Mouse (Mus musculus) hindbrain, embryonic 16.5 days (tissue): ENCODE data around the gene Fkbp5. TPM values are rescaled to one million over a fixed set of nuclear protein-coding genes. Genes with fewer than 3 reads are reported as not detected.

Experiments
- ATAC-seq: fragments of 200-750 bp; cut with Nextera tagmentation; 2 replicates; pipeline ENCODE4 v1.8.0; 2017; ENCODE audit warnings: moderate TSS enrichment, moderate library complexity
- H3K27ac ChIP-seq: fragments of 300-500 bp; sonication (generic); 2 replicates; pipeline ENCODE4 v1.5.1; 2014; ENCODE audit warnings: low read depth, mild to moderate bottlenecking, control low read depth, low read length, moderate library complexity
- H3K27me3 ChIP-seq: fragments of 300-500 bp; sonication (generic); replicated peaks from 2 replicates; pipeline ENCODE4 v1.6.1; 2014; ENCODE audit warnings: low read length; ENCODE audit not compliant: control insufficient read depth, insufficient read depth
- H3K36me3 ChIP-seq: fragments of 300-500 bp; sonication (generic); 2 replicates; pipeline ENCODE4 v1.6.1; 2014; ENCODE audit warnings: mild to moderate bottlenecking, low read length, moderate library complexity, mixed read lengths; ENCODE audit not compliant: control insufficient read depth, insufficient read depth
- H3K4me1 ChIP-seq: fragments of 300-500 bp; sonication (generic); 2 replicates; pipeline ENCODE4 v1.6.1; 2014; ENCODE audit warnings: low read depth, low read length; ENCODE audit not compliant: control insufficient read depth, insufficient read depth
- H3K4me2 ChIP-seq: fragments of 300-500 bp; sonication (generic); 2 replicates; pipeline ENCODE4 v1.6.1; 2014; ENCODE audit warnings: mild to moderate bottlenecking, low read length, control low read depth, moderate library complexity
- H3K4me3 ChIP-seq: fragments of 300-500 bp; sonication (generic); 2 replicates; pipeline ENCODE4 v1.5.1; 2014; ENCODE audit warnings: mild to moderate bottlenecking, low read length, control low read depth, moderate library complexity
- H3K9ac ChIP-seq: fragments of 300-500 bp; sonication (generic); 2 replicates; pipeline ENCODE4 v1.6.1; 2014; ENCODE audit warnings: low read depth, mild to moderate bottlenecking, control low read depth, low read length, moderate library complexity
- H3K9me3 ChIP-seq: fragments of 300-500 bp; sonication (generic); 2 replicates; pipeline ENCODE4 v1.6.1; 2014; ENCODE audit warnings: mild to moderate bottlenecking, low read length, moderate library complexity; ENCODE audit not compliant: control insufficient read depth
- WGBS: fragments of 180-500 bp; shearing (Covaris S2); extraction: QIAGEN DNeasy Blood & Tissue Kit; methylation state at CpG from one replicate; pipeline ENCODE4 v1.1.7; 2014; 5-methylcytosine and 5-hydroxymethylcytosine counted together
- polyA plus RNA-seq: library from polyadenylated mRNA; unstranded; fragments of >200 nt; fragmentation: Nextera tagmentation; extraction: Ambion mirVana; gene quantifications from 2 replicates; pipeline ENCODE4 v1.2.1, GENCODE M21; 2015

The Fkbp5 gene
- polyA plus RNA-seq, 1 experiment from 2014 or later, result 26.7 TPM

DNA sequence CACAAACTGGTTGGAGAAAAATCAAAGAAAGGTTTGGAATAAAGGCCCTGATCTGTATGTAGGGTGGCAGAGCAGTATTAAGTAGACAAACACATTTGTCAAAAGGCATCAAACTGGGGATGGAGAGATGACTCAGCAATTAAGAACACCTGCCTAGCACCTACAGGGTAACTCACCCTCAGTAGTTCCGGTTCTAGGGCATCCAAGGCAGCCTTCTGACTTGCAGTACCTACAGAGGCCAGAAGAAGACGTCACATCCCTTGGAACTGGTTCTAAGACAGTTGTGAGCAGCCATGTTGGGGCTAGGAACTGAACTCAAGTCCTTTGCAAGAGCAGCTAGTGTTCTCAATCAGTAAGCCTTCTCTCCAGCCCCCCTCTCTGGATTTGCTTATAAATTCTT lies 18.1 kb downstream of the Fkbp5 start:
- H3K4me3 ChIP-seq, result no peak overlapping the region
- no peaks in the 10 kb centered on the region for H3K4me1 ChIP-seq
- ATAC-seq, result no peak
- 80% methylated on average over 2 of the region's 2 CpGs for WGBS
- H3K4me2 ChIP-seq, result no peak overlapping the region
- H3K9me3 ChIP-seq, result no peaks in the 10 kb centered on the region
- no peak overlapping the region for H3K27ac ChIP-seq
- no peaks in the 10 kb centered on the region for H3K27me3 ChIP-seq
- H3K9ac ChIP-seq, result no peak overlapping the region
- H3K36me3 ChIP-seq, result no peaks in the 10 kb centered on the region

DNA sequence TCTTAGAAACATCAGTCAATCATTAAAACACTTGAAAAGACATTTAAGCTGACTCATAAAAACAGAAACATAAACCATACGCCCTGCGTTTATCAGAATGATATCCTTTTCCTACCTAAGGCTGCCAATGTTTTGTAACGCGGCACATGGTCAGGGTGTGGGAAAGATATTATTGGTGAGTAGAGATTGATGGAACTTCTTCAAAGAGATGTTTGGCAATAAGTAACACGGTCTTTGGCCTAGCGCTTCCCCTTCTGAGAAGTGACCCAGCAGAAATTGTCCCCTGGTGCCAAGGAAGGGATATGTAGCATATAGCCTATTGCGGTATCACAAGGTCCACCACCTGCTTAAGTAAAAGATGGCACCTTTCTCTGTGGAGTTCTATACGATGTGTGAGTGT lies 21.5 kb downstream of the Fkbp5 start:
- no peak for ATAC-seq
- no peak overlapping the region for H3K9ac ChIP-seq
- H3K4me2 ChIP-seq, result no peak overlapping the region
- no peaks in the 10 kb centered on the region for H3K36me3 ChIP-seq
- H3K9me3 ChIP-seq, result no peaks in the 10 kb centered on the region
- no peaks in the 10 kb centered on the region for H3K27me3 ChIP-seq
- no peaks in the 10 kb centered on the region for H3K4me1 ChIP-seq
- no peak overlapping the region for H3K27ac ChIP-seq
- 95% methylated on average over 8 of the region's 8 CpGs for WGBS
- H3K4me3 ChIP-seq, result no peak overlapping the region

- Histone ChIP-seq H3K9me3 (no peaks in the 10 kb centered on the region), H3K27ac (no peak overlapping the region), H3K27me3 (no peaks in the 10 kb centered on the region), H3K4me3 (no peak overlapping the region), H3K9ac (no peak overlapping the region), H3K36me3 (no peaks in the 10 kb centered on the region), H3K4me1 (no peaks in the 10 kb centered on the region; the same call in 1 of the 2 replicates), H3K4me2 (no peak overlapping the region)
- 57% methylated on average over 14 of the region's 14 CpGs for WGBS
- ATAC-seq, result no peak
Measured at GRCm38 (mm10) chr17:28491035-28491770, 26.1 kb downstream of the Fkbp5 start.

- Histone ChIP-seq H3K9ac (no peak overlapping the region), H3K36me3 (no peaks in the 10 kb centered on the region), H3K4me2 (no peak overlapping the region), H3K4me3 (no peak overlapping the region), H3K27me3 (no peaks in the 10 kb centered on the region), H3K27ac (no peak overlapping the region), H3K4me1 (no peaks in the 10 kb centered on the region; the same call in 1 of the 2 replicates), H3K9me3 (no peaks in the 10 kb centered on the region)
- WGBS, result 74% methylated on average over 7 of the region's 7 CpGs
- ATAC-seq, result no peak
Measured at GRCm38 (mm10) chr17:28488258-28489013, 28.9 kb downstream of the Fkbp5 start.

DNA sequence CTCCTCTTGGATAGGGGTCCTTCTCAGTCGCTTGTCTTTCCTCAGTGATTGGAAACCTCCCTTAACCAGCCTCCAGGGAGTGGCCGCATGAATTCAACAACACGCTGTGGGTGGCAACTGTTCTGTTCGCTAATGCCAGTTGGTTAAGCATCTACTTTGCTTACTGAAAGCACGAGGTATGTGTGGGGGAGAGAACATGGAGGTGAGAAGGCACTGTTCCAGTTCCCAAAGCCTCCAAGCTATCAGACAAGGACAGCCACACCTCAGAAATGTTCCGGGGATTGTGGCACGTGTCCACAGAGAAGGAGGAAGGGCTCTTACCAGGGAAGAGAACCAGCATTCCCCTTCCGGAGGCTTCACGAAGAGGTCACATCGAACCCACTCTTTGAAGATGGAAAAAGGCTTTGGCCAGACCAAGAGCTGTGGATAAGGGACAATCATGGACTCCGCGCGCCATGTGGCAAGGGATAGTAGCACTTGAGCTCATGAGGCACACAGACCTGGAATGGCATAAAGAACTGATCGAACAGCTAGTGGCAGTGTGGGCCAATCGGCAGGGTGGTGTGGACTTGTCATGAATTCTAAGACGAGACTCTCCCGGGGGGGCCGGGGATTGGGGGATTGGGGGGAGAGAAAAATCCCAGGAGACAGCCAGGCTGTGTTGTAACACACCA lies 29.6 kb downstream of the Fkbp5 start:
- H3K9me3 ChIP-seq, result no peaks in the 10 kb centered on the region
- ATAC-seq, result no peak
- no peak overlapping the region for H3K4me3 ChIP-seq
- no peak overlapping the region for H3K9ac ChIP-seq
- no peaks in the 10 kb centered on the region for H3K27me3 ChIP-seq
- no peak overlapping the region for H3K27ac ChIP-seq
- H3K4me1 ChIP-seq, result no peaks in the 10 kb centered on the region; the same call in 1 of the 2 replicates
- H3K36me3 ChIP-seq, result no peaks in the 10 kb centered on the region
- WGBS, result 95% methylated on average over 18 of the region's 18 CpGs
- no peak overlapping the region for H3K4me2 ChIP-seq

- Histone ChIP-seq H3K9me3 (no peaks in the 10 kb centered on the region), H3K4me1 (no peaks in the 10 kb centered on the region; the same call in 1 of the 2 replicates), H3K9ac (no peak overlapping the region), H3K4me2 (no peak overlapping the region), H3K36me3 (no peaks in the 10 kb centered on the region), H3K27ac (no peak overlapping the region), H3K4me3 (no peak overlapping the region), H3K27me3 (no peaks in the 10 kb centered on the region)
- 74% methylated on average over 6 of the region's 6 CpGs for WGBS
- ATAC-seq, result no peak
Measured at GRCm38 (mm10) chr17:28486720-28487119, 30.6 kb downstream of the Fkbp5 start.

DNA sequence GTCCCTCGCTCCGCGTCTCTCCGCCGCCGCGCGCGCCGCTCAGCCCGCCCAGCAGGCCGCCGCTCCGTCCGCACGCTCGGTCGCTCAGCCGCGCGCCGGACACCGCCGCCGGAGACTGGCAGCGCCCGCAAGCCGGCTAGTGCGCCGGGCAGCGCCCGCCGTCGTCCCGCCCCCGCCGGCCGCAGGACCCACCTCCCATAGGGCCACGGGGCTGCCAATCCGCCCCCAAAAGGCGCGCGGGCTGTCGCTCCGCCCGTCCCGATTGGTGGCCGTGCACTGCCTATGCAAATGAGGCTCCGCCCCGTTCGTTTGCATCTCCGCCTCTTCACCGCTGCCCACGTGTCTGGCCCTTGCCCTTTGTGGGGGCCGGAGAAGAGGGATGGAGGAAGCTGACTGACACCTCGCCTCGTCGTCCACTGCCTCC lies 31.3 kb downstream of the Fkbp5 start:
- H3K27me3 ChIP-seq, result no peaks in the 10 kb centered on the region
- H3K9me3 ChIP-seq, result no peaks in the 10 kb centered on the region
- WGBS, result under 1% methylated on average over 40 of the region's 58 CpGs
- H3K4me3 ChIP-seq, result peak overlapping the region; percentile 97
- peak overlapping the region; percentile 86 for H3K27ac ChIP-seq
- peak; percentile 100 for ATAC-seq
- H3K9ac ChIP-seq, result peak overlapping the region; percentile 91
- H3K36me3 ChIP-seq, result no peaks in the 10 kb centered on the region
- H3K4me1 ChIP-seq, result no peaks in the 10 kb centered on the region; the same call in 1 of the 2 replicates
- peak overlapping the region; percentile 83 for H3K4me2 ChIP-seq

GRCm38 (mm10) chr17:28485446-28485948 lies 31.8 kb downstream of the Fkbp5 start:
- Histone ChIP-seq H3K27ac (peak overlapping the region; percentile 86), H3K4me3 (peak overlapping the region; percentile 97), H3K4me2 (peak overlapping the region; percentile 83), H3K9me3 (no peaks in the 10 kb centered on the region), H3K36me3 (no peaks in the 10 kb centered on the region), H3K27me3 (no peaks in the 10 kb centered on the region), H3K4me1 (no peaks in the 10 kb centered on the region; the same call in 1 of the 2 replicates), H3K9ac (peak overlapping the region; percentile 91)
- ATAC-seq, result peak; percentile 74; the same call in 1 of the 2 replicates
- under 1% methylated on average over 37 of the region's 77 CpGs for WGBS
